Mouse (Mus musculus): ENCODE data around the gene Lin7a.

DNA sequence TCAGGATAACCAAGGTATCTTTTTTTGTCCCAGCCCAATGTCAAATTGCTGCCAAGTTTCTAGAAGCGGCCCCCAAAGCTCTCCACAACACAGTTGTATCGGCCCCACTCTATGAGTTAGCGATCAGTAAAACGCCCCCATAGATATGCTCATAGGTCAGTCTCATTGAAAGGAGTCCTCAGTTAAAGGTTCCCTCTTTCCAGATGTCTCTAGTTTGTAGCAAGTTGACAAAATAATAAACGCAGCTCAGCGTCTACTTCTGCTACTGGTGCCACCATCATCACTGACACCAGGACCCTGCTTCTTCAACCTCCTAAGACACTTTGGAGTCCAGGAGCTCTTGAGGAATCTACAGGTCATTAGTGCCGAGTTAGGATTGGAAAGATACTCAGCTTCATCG, 23.0 kb upstream of the Lin7a start:
- TF ChIP-seq CTCF (IDR thresholded peaks at IDR 0.05; ENCODE audit: low read depth): no peak
- no peak for TF ChIP-seq EP300 (optimal IDR thresholded peaks at IDR 0.05)
